Mouse (Mus musculus) lung, adult 10 weeks (tissue): Measurements from ENCODE around the gene Bpnt1. TPM values are rescaled to one million over a fixed set of nuclear protein-coding genes. Genes with fewer than 3 reads are reported as not detected.

Experiments used
- polyA plus RNA-seq: library from polyadenylated mRNA; stranded (reverse); fragments of 350-450 nt; fragmentation: Illumina TruSeq; extraction: RNeasy Lipid Tissue Mini Kit (QIAGEN cat#74804); gene quantifications from one replicate; pipeline ENCODE4 v1.2.3, GENCODE M21; 2014; ENCODE audit warnings: low read depth, low replicate concordance; ENCODE audit not compliant: insufficient read depth

The Bpnt1 gene
- polyA plus RNA-seq, result 25.1 TPM

DNA sequence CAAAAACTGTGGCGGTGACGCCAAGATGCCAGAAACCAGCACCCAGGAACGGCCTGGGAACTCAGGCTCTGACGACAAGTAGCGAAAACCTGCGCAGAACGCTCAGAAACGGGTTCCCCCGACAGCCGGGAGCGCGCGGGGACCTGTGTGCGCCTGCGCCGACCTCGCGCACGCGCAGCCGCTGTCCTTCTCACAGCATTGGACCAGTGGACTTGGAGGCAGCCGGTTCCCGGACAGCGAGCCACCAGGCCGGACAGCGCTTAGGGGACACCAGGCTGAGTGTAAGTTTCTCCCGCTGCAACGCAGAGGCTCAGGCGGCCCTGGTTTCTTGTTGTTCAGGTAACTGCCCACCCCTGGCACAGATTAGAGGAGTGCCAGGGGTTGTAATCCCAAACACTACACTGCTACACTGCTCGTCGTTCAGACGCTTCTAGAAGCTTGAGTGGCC is at the start of gene Bpnt1:
Gene Bpnt1 (plus strand): TSS at position 167 of the 448 bp plus-strand sequence.

GRCm38 (mm10) chr1:185328721-185329610 is 3.0 kb upstream of the Bpnt1 start, which contains the start of gene Iars2:
TSS of gene Iars2 (minus strand) at chr1:185329396.

GRCm38 (mm10) chr1:185362677-185363520 is 30.9 kb downstream of the Bpnt1 start, which contains the start of gene Eprs:
TSS of gene Eprs (plus strand) at chr1:185363044.

Other genes starting within 250 kb of the Bpnt1 start
- gene Rab3gap2, start 128.0 kb upstream of the Bpnt1 start, polyA plus RNA-seq, result 9.4 TPM
- gene Iars2, start 2.8 kb upstream of the Bpnt1 start, polyA plus RNA-seq, result 14.3 TPM
- gene Eprs, start 30.9 kb downstream of the Bpnt1 start, polyA plus RNA-seq, result 17.9 TPM
- gene Slc30a10, start 122.7 kb downstream of the Bpnt1 start, polyA plus RNA-seq, result not detected